Mouse (Mus musculus) CH12.LX (cell line): ENCODE data around the gene Hmgcll1. TPM values are rescaled to one million over a fixed set of nuclear protein-coding genes. Genes with fewer than 3 reads are reported as not detected.

Experiments used
- DNase-seq: peaks from one replicate; pipeline ENCODE4 v3.0.0-alpha.2; 2013; ENCODE audit errors: extremely low read depth
- H3K27ac ChIP-seq: 2 replicates; pipeline ENCODE4 v1.5.1; 2012; ENCODE audit warnings: low read depth, mild to moderate bottlenecking, control low read depth, moderate library complexity; ENCODE audit not compliant: insufficient read depth
- H3K27me3 ChIP-seq: replicated peaks from 2 replicates; pipeline ENCODE3; 2012; ENCODE audit warnings: inconsistent platforms
- H3K36me3 ChIP-seq, 2 experiments: replicated peaks in 1 of 2; 2 replicates each; pipeline versions ENCODE3 to v1.6.1; 2012; ENCODE audit warnings: inconsistent platforms in 1 of 2, low read length in 1 of 2, mild to moderate bottlenecking in 1 of 2, mixed read lengths in 1 of 2, moderate library complexity in 1 of 2; ENCODE audit not compliant: control insufficient read depth in 1 of 2, insufficient read depth in 1 of 2
- H3K4me1 ChIP-seq, 2 experiments: 2 replicates each; pipeline ENCODE4 v1.6.1; 2012; ENCODE audit warnings: inconsistent platforms in 1 of 2, moderate library complexity in 1 of 2; ENCODE audit not compliant: insufficient read depth in 2 of 2, control insufficient read depth in 1 of 2
- H3K4me2 ChIP-seq: 2 replicates; pipeline ENCODE4 v1.6.1; 2012; ENCODE audit warnings: low read depth, mild to moderate bottlenecking, control low read depth; ENCODE audit not compliant: poor library complexity, insufficient read depth, severe bottlenecking
- H3K4me3 ChIP-seq, 3 experiments: fragments of 150-350 bp in 1 of 3; sonication (generic) in 1 of 3; replicated peaks in 1 of 3; 2 replicates each; pipeline versions ENCODE3 to v1.5.1; 2011 to 2012; ENCODE audit warnings: low read depth in 2 of 3, low read length in 2 of 3, mild to moderate bottlenecking in 2 of 3, moderate library complexity in 2 of 3, control low read depth in 1 of 3, improper control_type of control experiment in 1 of 3, inconsistent platforms in 1 of 3, mixed read lengths in 1 of 3; ENCODE audit not compliant: poor library complexity in 1 of 3
- H3K79me2 ChIP-seq: replicated peaks from 2 replicates; pipeline ENCODE4 v1.6.1; 2012; ENCODE audit warnings: mild to moderate bottlenecking, moderate library complexity; ENCODE audit not compliant: control insufficient read depth, poor library complexity, insufficient read depth, severe bottlenecking; ENCODE audit errors: extremely low read depth
- H3K9ac ChIP-seq: 2 replicates; pipeline ENCODE4 v1.6.1; 2012; ENCODE audit warnings: low read depth, mild to moderate bottlenecking, control low read depth, moderate library complexity; ENCODE audit not compliant: insufficient read depth
- H3K9me3 ChIP-seq: replicated peaks from 2 replicates; pipeline ENCODE3; 2012; ENCODE audit warnings: low read length, inconsistent platforms, mixed read lengths
- NRF1 ChIP-seq: IDR thresholded peaks from 2 replicates; pipeline ENCODE4 v1.6.1; 2014; ENCODE audit warnings: low read depth, mild to moderate bottlenecking, inconsistent platforms, low read length, improper control_type of control experiment, moderate library complexity
- SMC3 ChIP-seq: IDR thresholded peaks from 2 replicates; pipeline ENCODE4 v1.6.1; 2011; ENCODE audit warnings: low read depth, low read length, improper control_type of control experiment
- dilution Hi-C: fragments of 300-500 bp; cut with MboI; formaldehyde crosslinking; loops from 2 replicates; pipeline ENCODE4 v1.14.3; 2020; ENCODE audit warnings: low sequenced_read_pairs; ENCODE audit not compliant: extremely low pct_unique_long_range_greater_than_20kb, extremely low pct_ligation_motif_present
- in situ Hi-C: fragments of 300-500 bp; cut with MboI; formaldehyde crosslinking; loops from 3 replicates; pipeline ENCODE4 v1.14.3; 2019; ENCODE audit warnings: low sequenced_read_pairs, low pct_ligation_motif_present, low pct_unique_long_range_greater_than_20kb, mixed read lengths
- polyA plus RNA-seq: library from polyadenylated mRNA; unstranded; fragments of >175 nt; gene quantifications from 2 replicates; pipeline ENCODE4 v1.2.1, GENCODE M21; 2012; ENCODE audit warnings: low read depth; ENCODE audit not compliant: insufficient read length
- total RNA-seq, 2 experiments: library from RNA; depleted of rRNA; stranded (reverse); fragments of 300-350 nt in 1 of 2; fragments of >200 nt in 1 of 2; gene quantifications; 2 replicates each; pipeline ENCODE4 v1.2.3; 2012 to 2014

Hmgcll1 gene
- total and polyA plus RNA-seq, 3 experiments: 0.08 to 0.12 TPM; not detected in 1

DNA sequence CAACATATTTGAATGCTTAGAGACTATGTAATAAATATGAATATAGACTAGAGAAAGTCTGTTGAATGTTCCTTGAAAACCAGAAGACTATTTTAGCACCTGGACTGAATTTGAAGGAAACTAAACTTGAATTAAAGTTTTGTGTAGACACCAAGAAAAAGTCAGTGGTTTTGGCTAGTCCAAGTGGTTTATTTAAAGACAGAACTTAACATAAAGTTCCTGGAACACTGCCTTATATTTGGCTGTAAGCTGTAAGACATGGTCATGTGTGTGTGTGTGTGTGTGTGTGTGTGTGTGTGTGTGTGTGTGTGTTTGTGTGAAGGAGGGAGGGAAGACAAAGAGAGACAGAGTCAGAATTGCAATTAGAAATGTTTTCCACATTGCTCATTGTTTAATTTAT is 164.6 kb downstream of the Hmgcll1 start:
- H3K27ac ChIP-seq: no peak overlapping the region
- no peak overlapping the region for H3K4me2 ChIP-seq
- H3K4me3 ChIP-seq: no peak overlapping the region
- H3K9me3 ChIP-seq: no peaks in the 10 kb centered on the region
- H3K36me3 ChIP-seq: no peaks in the 10 kb centered on the region
- no peaks in the 10 kb centered on the region for H3K79me2 ChIP-seq
- no peak for TF ChIP-seq SMC3
- TF ChIP-seq NRF1: no peak
- TF ChIP-seq, all 38 proteins: peak for 0
- in situ Hi-C loops: no loop called here
- Histone ChIP-seq H3K4me1 (no peaks in the 10 kb centered on the region), H3K9ac (no peak overlapping the region), H3K27me3 (no peaks in the 10 kb centered on the region)
- no peak for DNase-seq
- dilution Hi-C loops: no loop called here

Other genes with a start within 250 kb of the Hmgcll1 start
- not detected in 2 replicates for gene Bmp5, start 239.5 kb upstream of the Hmgcll1 start, total RNA-seq (2012; rRNA removed)
- not detected in 2 replicates for gene Bmp5, start 239.5 kb upstream of the Hmgcll1 start, total RNA-seq (2014; rRNA removed)
- not detected in 2 replicates for gene Bmp5, start 239.5 kb upstream of the Hmgcll1 start, polyA plus RNA-seq
- gene Gfral, start 198.8 kb downstream of the Hmgcll1 start, total RNA-seq (2012; rRNA removed): not detected in 2 replicates
- not detected in 2 replicates for gene Gfral, start 198.8 kb downstream of the Hmgcll1 start, total RNA-seq (2014; rRNA removed)
- not detected in 2 replicates for gene Gfral, start 198.8 kb downstream of the Hmgcll1 start, polyA plus RNA-seq